Mouse (Mus musculus) lung, adult 2 months (tissue): Measurements from ENCODE around the gene Kif6.

ENCODE experiments used
- CTCF ChIP-seq: fragments of 200-500 bp; IDR thresholded peaks from 2 replicates; pipeline ENCODE4 v1.5.1; 2011; ENCODE audit warnings: mild to moderate bottlenecking, low read length, control low read depth; ENCODE audit not compliant: insufficient read depth
- POLR2A ChIP-seq: fragments of 200-500 bp; IDR thresholded peaks from 2 replicates; pipeline ENCODE4 v1.6.1; 2011; ENCODE audit warnings: low read depth, mild to moderate bottlenecking, control low read depth, low read length, borderline replicate concordance; ENCODE audit errors: extremely low read depth

- TF ChIP-seq CTCF (no peak), POLR2A (no peak)
These were observed 12.3 kb downstream of the Kif6 start for GRCm38 (mm10) chr17:49627011-49627794.
